Mouse (Mus musculus): ENCODE data around the gene Wdr48.

The Wdr48 gene

DNA sequence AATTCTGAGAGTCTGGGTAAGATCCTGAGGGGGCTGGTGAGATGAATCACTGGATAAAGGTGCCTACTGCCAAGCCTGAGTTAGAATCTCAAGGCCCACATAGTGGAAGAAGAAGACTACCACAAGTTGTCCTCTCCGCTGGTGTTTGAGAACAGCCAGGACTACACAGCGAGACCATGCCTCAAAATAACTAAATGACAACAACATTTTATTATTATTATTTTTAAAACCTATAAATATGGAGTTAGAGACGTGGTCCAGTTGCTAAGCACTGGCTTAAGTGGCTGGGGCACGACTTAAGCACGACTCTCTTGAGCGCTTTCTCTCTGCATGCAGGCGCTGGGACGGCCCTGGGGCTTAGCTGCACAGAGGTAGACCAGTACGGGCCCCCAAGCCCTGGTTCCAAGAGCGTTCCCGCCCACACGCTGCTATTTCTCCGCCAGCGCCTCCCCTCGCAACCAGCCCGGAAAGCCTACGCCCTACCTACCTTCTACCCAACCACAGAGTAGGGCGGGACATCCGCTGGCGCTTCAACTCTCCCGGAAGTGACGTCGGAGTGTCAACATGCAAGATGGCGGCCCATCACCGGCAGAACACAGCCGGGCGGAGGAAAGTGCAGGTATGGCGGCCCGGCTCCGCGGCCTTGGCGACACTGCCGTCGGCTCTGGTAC is at the start of gene Wdr48:
Gene Wdr48, plus strand, starts transcription at position 540 of the 671 bp plus-strand sequence.
- DNase-seq: peak; percentile 98

DNA sequence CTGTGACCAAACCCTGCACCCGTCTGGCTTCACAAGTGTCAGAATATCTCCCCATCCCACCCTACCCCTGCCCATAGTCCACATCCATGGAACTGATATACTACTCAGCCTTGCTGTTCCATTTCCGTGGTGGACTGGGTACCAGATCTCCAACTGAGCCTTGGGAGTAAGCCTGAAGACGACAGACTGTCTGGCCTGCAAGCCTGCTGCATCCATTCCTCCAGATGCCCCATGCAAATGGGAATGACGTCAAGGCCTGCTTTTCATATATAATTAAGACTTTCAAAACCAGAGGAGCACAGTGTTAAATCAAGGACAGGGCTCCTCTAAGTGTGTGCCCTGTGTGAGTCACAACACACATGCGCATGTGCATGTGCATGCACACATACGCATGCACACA is 47.5 kb upstream of the Wdr48 start:
- no peak for DNase-seq

DNA sequence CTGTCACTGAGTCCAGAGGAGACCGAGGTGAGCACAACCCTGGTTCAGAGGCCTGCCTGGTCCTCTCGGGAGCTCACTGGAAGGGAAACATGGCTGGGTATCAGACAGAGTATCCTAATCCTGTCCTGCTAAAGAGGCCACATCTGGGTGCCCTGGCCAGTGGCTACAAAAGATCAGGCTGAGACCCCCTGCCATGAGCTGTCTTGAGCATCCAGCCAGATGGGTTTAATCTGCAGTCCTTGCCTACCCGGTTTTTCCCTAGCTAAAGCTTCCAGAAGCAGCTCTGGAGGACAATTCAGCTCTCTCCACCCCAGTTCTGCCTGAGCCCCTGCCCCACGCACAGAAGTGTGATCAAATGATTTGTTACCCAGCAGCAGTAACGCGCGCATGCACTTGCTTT is 46.0 kb upstream of the Wdr48 start:
- no peak for DNase-seq

DNA sequence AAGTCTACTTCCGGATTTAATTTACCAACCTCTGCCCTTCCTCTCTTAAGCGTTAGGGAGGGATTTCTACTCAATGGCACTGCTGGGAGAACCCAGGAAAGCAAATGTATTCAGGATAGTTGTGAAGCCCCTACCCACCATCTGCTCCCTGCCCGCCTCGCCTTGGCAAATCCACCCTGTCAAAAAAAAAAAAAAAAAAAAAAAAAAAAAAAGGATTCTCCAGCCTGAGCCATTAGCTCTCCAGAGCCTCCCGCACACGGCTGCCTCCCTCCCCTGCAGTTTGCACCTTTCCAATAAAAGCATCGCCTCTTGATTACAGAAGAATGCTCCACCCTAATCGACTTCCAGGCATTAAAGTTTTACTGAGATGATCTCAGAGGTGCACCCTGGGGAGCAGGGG is 45.5 kb upstream of the Wdr48 start:
- DNase-seq: no peak

DNA sequence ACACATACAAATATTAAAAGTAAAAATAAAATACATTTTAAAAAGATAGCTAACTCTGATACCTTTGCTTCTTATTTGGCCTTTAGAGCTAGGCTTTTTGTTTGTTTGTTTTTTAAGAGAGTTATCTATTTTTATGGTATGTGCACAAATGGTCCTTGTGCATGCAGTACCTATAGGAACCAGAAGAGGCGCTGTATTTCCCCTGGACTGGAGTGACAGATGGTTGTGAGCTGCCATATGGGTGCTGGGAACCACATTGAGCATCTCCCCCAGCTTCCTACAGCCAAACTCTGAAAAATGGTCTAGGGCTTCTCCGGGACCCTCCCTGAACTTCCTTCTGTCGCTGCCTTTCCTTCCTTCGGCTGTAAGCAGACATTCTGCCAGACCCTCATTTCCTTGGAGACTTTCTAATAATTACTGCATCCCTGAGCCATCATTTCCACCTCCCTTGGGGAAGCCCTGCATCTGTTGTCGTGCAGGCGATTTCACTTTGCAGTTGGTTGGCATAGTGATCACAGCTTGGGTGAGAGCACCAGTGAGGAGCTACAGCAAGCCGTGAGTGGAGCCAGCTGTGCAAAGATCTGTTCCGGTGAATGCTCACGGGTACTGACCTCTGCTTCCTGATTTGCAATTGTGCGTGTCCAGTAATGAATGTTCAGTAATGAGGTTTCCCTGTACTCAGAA is 42.2 kb upstream of the Wdr48 start:
- DNase-seq: no peak

DNA sequence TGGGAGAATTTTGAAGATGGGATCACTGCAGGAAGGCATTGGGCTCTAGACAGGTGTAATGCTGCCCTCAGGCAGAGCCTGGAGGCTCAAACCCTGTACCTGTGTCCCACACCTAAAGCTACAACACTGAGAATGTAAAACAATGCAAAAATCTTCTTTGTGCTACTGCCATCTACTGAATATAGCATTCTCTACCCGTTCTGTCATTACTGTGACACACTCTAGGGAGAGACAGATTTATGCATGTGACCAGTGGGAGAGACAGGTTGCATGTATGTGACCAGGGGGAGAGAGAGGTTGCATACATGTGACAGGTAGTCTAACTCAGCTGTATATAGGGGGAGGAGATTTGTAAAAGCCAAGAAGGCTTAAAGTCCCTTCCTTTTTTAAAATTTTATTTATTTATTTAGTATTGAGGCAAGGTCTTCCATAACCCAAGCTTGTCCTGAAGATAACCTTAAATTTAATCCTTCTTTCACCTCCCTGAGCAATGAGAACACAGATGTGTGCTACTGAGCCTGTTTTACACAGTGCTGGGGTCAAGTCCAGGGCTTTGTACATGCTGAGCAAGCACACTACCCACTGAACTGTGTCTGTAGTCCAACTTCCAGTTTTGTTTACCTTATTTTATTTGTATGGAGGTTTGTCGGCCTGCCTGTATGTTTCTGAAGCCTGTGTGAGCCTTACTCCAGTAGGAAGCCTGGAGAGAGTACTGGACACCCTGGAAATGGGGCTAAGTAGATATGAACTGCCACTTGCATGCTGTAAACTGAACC is 41.4 kb upstream of the Wdr48 start:
- no peak for DNase-seq

DNA sequence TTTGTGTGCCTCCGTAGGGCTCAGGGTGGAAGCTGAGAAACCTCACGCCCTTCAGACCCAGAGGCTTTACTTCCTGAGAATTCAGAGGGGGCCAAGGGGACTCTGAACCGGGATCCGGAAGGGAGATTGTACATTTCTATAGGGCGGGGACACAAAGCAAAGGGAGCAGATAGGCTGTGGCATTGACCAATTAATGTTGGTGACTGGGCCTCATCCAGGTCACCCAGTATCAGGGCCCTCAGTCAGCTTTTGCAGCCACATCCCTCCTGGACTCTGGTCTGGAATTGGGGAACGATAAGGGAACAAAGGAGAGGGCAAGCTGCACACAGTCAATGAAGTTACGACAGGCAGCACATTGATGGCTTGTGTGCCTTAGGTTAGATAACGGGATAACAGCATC is 40.5 kb upstream of the Wdr48 start:
- DNase-seq: no peak

DNA sequence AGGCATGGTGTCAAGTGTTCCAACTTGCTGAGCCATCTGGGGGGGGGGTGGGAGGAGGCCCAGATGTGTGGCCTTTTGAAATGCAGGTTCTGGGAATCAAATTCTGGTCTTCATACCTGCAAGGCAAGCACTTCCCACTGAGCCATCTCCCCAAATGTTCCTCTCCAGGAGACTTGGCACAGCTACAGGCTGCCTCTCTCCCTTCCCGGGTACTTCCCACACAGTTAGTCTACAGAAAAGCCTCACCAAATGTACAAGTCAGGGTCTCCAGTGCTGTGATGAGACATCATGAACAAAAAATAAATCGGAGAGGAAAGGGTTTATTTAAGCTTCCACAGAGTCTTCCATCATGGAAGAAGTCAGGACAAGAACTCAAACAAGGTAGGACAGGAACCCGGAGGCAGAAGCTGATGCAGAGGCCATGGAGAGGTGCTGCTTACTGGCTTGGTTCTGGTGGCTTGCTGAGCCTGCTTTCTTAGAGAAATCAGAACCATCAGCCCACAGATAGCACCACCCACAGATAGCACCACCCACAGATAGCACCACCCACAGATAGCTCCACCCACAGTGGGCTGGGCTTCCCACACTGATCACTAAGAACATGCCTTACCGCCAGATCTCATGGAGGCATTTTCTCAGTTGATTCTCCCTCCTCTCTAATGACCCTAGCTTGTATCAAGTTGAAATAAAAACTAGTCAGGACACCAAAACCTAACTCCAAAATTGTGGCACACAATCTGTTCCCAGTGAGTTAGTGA is 7.4 kb upstream of the Wdr48 start:
- DNase-seq: no peak

DNA sequence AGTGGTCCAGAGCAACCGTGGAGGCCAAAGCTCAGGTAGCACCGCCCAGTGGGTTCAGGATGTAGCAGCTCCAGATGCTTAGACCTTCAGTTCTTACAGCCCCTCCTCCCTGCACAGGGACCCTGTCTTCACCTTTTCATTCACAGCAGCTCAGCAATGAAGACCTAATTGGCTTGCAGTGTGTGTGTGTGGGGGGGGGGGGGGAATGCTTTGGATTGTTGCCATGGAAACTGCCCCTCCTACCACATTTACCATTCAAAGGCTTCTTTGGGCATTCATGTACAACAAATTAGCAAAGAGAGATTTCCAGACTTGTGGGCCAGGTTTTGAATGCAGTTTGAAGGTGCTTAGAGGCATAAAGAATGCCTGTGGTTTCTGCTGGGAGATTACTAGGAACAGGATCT is 5.8 kb upstream of the Wdr48 start:
- no peak for DNase-seq

DNA sequence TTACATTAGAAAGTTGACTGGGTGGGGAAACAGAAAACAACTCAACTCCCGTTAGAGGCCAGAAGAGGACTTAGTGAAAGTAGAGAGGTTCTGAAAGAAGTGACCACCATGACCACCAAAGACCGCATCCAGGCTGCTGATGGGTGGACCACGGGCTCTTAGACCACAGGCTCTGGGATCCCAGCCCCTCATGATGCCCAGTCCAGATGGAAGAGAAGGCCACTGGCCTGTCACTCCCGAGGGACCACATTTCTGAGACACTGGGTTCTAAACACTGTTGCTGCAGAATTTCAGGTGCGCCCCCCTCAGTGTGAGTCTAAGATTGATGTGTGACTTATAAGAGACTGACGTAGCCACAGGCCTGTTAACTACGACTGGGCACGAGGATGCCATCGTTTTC is 5.2 kb upstream of the Wdr48 start:
- DNase-seq: no peak

DNA sequence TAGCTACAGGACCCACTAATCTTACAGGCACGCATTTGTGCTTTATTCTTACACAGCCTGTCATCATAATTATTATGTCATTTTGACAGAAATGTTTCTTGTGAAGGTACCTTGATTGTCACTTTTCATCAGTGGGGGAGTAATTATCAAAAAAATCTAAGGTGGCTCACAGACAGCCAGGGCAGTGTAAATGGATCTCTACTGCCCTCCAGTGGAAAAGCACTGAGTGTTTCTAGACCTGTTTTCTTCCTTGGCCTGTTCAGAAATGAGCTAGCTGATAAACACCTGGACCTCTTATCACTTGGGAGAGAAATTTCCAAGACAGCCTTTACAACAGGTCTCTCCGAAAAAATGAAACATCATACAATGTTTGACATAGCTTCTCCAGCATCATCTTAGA is 4.0 kb upstream of the Wdr48 start:
- peak; percentile 35 for DNase-seq

DNA sequence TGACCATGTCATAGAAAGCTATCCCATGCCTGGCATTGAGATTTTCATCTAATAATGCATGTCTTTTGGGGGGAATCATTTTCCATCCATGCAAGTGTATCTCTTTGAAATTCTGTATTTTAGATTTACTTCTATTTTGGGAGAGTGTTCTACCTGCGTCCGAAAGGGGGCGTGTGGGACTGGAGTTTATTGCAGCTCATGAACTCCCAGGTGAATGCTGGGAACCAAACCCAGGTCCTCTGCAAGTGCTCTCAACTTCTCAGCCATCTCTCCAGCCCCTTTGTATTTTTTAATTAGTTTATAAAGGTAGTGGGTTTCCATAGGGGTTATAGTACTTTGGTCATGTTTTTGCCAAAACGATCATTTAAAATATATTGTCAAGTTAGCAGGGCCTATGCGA is 797 bp upstream of the Wdr48 start:
- peak; percentile 12 for DNase-seq

DNA sequence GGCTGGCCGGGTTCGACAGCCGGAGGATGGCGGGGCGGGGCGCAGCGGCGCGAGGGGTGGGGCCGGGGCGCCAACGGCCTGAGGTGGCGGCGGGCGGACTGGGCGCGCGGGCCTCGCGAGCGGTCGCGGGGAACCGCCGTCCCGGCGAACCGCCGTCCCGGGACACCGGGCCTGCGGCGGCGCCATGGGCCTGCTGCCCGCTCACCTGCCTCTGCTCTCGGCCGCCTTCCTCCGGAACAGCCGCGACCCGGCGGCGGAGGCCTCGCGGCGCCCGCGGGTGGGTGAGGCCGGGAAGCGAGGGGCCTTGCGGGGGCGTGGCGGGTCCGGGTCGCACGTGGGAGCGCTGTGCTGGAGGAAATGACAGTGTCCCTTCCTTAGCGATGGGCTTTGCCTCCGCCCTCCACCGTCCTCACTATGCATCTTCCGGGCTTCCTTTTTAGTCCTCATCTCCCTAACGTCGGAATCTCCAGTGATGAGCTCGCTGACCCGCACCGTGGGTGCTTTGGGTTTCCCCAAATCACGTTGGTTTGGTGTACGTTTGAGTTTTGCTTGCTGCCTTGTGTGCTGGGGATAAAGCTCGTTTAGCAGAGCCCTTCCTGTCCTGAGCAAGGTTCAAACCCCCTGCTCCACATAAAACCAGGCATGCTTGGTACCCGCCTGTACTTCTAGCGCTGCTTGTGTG is 503 bp downstream of the Wdr48 start:
- peak; percentile 73 for DNase-seq

DNA sequence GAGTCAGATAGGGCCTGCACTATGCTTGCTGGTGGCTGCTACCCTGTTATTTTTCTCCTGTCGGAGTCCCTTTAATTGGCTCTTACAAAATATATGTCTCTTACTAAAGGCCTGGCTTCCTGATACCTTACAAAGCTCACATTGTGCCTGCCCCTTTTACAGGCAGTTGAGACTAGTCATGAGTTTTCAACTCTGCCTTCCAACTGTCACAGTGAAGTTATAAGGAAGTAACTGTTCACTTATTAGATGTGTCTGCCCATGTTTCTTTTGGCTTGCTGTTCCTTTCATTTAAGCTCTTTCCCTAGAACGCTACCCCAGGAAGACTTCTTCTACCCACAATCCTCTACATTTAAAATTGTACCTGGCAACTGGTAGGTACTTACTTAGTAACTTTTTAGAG is 4.8 kb downstream of the Wdr48 start:
- DNase-seq: no peak

DNA sequence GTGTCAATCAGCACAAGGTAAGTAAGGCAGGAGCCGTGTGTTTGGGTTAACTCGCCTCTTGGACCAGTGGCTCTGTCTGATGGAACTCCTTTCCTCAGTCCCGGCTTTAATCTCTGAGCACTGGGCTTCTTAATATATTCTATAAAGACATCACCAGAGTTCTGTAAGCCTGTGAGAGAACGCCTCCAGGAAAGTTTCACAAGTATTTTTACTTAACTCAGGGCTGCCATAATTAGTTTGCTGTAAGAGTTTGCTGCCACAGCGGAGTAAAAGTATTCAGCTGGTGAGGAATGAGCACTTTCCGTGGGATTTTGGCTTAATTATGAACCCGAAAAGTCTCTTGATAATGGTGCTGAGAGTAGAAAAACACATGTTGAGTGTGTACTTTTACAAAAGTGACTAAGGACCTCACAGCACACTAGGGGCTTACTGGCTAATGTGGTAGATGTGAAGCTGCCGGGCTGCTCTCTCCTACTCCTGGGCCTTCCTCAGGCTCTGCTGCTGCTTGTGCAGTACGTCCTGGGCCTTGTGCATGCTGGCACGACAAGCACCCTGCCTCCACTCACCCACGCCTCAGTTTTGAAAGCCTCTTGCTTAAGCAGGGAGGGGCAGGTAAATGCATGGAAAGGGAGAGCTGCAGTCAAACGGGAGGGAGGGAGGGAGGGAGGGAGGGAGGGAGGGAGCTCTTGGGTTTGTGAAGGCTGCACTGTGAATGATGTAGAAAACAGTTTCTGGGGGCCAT is 7.9 kb downstream of the Wdr48 start:
- no peak for DNase-seq

DNA sequence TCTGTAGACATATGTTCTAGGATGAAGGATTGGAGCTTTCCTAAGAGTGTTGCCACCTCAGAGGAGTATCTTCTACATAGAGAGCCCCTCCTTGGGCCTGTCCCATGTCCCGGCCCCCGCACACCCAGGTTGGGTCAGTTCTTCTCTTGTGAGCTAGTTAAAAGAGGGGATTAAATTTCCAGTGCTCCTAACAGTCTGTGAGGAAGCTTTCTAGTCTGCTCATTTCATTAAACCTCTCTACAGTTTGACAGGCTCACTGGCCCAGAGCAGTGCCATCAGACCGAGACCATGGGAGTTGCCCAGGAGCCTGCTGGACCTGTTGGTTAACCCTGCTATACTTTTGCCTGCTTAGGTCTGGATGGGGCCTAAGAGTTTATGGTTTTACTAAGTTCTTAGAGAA is 14.0 kb downstream of the Wdr48 start:
- no peak for DNase-seq

DNA sequence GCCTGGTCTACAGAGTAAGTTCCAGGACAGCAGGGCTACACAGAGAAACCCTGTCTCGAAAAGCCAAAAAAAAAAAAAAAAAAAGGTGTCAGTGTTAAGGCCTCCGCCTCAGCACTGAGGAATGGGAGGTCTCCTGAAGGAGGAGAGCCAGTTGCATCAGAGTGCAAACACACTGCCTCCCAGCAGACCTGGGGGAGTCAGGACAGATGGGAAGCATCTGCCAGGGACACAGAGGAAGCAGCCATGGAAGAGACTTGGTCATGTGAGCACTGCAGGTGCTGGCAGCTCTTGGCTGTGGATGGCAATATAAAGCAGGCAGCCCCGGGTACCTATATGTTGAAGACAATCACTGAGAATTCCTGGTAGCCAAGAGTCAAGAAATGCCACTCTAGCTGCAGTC is 15.3 kb downstream of the Wdr48 start:
- DNase-seq: no peak

DNA sequence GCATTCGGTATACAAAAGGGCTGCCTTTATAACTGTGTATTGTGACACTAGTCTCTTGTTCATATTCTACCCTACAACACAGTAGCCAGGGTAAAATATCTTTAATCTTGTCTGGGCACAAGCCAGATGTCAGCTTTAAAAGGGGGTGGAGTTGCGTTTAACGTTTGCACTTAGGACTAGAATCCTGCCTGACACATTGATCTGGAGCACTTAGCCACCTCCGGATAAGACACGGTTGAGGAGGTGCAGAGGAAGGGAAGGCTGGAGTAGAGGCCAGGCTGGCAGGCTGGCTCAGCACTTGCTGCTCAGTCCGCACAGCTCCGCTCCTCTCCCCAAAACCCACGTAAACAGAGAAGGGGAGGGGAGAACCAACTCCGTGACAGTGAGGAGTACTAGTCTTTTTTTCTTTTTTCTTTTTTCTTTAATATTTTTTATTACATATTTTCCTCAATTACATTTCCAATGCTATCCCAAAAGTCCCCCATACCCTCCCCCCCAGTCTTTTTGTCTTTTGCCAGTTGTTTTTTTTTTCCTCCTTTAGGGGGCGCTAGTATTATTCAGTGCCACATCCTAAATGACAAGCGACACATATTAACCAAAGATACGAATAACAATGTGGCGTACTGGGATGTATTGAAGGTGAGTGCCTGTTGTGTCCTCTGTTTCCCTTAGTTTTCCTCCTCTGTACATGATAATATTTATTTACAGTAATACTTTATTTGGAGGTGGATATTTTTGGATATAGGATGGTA is 18.6 kb downstream of the Wdr48 start:
- no peak for DNase-seq

DNA sequence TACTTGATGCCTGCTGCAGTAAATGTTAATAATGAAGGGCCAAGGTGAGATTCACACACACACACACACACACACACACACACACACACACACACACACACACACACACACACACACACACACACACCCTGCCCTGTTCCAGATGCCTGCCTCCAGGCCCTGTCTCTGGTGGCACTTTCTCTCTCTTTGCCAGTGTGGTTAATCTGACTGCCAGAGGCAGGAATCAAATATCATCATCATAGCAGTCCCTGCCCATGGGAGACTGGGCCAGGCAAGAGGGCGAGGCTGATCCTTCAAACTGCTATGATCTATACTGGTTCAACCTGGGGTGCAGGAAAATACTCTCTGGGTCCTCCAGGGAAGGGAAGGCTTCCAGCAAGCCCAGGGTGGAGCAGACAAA is 25.2 kb downstream of the Wdr48 start:
- DNase-seq: no peak

DNA sequence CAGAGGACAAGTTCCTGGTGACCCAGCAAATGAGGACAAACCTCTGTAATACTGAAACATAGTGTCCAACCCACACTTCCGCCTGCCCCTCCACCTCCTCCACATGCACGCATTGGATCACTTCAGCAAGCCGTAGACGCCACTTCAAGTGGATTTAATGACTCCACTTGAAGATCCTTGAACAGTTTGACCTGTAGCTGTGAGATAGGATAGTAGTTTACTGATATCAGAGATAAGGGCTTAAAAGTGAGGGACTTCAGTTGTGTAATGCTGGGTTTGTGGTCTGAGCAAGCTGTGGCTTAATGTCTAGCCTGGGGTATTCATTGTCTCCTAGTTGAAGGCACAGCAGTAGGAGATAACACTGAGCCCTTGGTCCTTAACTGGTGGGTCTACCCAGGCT is 28.8 kb downstream of the Wdr48 start:
- no peak for DNase-seq

DNA sequence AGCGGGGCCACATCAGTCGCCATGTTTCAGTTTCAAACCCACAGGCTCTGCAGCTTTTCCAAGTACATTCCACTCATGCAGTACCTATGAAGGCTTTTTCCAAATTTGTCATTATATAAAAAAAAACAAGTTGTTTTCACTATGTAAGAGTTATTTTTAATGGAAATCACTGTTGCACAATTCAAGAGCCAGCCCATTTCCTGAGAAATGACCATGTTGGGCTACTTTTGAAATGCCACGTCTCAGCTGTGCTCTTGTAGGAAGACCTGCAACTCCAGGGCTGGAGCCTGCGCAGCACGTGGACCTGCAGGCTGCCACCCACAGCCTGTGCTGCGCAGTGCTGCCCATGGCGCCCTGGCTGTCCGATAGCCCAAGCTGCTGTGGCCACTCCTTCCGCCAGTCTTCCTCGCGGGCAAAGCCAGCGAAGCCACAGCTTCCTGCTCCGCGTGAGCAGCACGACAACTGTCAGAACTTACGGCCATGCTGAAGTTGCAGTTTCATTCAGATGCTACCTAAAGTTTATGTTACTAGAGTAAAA is 30.5 kb downstream of the Wdr48 start:
- DNase-seq: no peak
